Mouse (Mus musculus): Measurements from ENCODE around the gene Methig1. TPM values are rescaled to one million over a fixed set of nuclear protein-coding genes. Genes with fewer than 3 reads are reported as not detected.
"Not testable (repeated sequence)": the region's sequence is repeated elsewhere in the genome, so short reads cannot be mapped to it uniquely, and the experiment has no call there.

Gene Methig1
- total and polyA plus RNA-seq, 3 experiments: not detected

- TF ChIP-seq HCFC1 (IDR thresholded peaks at IDR 0.05; ENCODE audit: low read depth, low read length): 0 out of 2 replicates have a peak, but pooled peaks have one; percentile 30
- Histone ChIP-seq H3K4me1 (ENCODE audit: control insufficient read depth in 1 of 2, insufficient read depth in 2 of 2, low read length in 2 of 2) (peaks cover 33 to 40% of the 10 kb centered on the region in 2 experiments), H3K4me3 (ENCODE audit: control insufficient read depth in 1 of 2, insufficient read depth in 1 of 2, low read depth in 2 of 2, low read length in 2 of 2) (peak within 1 kb of the TSS; percentile 85 to 98), H3K36me3 (ENCODE audit: control insufficient read depth in 1 of 2, insufficient read depth in 2 of 2, low read length in 2 of 2) (peaks cover 8 to 36% of the 10 kb centered on the region in 2 experiments; a peak in 3 of 4 replicates), H3K79me2 (ENCODE audit: control insufficient read depth, insufficient read depth, low read length, poor library complexity) (peaks cover 54% of the 10 kb centered on the region), H3K9ac (ENCODE audit: control insufficient read depth, low read depth, low read length, poor library complexity, severe bottlenecking) (peak within 1 kb of the TSS; percentile 96), H3K27ac (ENCODE audit: control insufficient read depth, low read depth, low read length) (peak within 1 kb of the TSS; percentile 94)
- H3K27me3 ChIP-seq (ENCODE audit: control insufficient read depth in 1 of 2, insufficient read depth in 2 of 2, low read length in 2 of 2); DNase-seq (ENCODE audit: low read depth, low spot score); H3K9me3 ChIP-seq (replicated peaks; ENCODE audit: insufficient read depth, low read length): not testable (repeated sequence)
These were observed 68.8 kb downstream of the Methig1 start, which contains the start of gene Gm5475 for GRCm38 (mm10) chr15:100421758-100422197. Gene Gm5475, plus strand, starts transcription at chr15:100422147.

DNA sequence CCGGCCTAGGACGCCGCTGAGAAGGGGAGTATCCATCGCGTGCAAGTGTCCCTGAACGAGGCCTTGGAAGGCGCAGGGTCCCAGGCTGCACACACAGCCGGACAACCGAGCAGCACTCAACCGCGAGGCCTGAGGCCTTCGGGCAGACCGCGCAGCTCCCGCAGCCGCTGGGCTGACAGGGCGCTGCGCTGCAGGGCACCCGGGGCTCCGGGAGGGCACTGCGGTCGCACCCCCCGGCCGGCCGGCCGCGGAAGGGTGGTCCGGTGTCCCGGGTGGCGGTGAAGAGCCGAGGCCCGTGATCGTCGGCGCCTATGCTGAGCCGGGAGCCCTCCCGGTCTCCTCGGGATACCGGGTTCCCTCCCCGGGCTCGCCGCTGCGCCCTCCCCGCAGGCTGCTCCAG, 69.5 kb downstream of the Methig1 start:
- peak; percentile 84; the same call in 1 of the 2 replicates for TF ChIP-seq UBTF (IDR thresholded peaks at IDR 0.05; ENCODE audit: borderline replicate concordance, insufficient read depth, low read depth, low read length)
- TF ChIP-seq E2F4 (IDR thresholded peaks at IDR 0.05; ENCODE audit: borderline replicate concordance, low read depth, low read length): no peak
- TF ChIP-seq CHD1 (IDR thresholded peaks at IDR 0.05; ENCODE audit: low read depth, low read length): no peak
- Histone ChIP-seq H3K79me2 (ENCODE audit: control insufficient read depth, insufficient read depth, low read length, poor library complexity) (peaks cover 48% of the 10 kb centered on the region), H3K36me3 (ENCODE audit: control insufficient read depth in 1 of 2, insufficient read depth in 2 of 2, low read length in 2 of 2) (peaks cover 7 to 34% of the 10 kb centered on the region in 2 experiments; a peak in 3 of 4 replicates), H3K9me3 (replicated peaks; ENCODE audit: insufficient read depth, low read length) (no peaks in the 10 kb centered on the region), H3K27ac (ENCODE audit: control insufficient read depth, low read depth, low read length) (peak overlapping the region; percentile 44), H3K4me1 (ENCODE audit: control insufficient read depth in 1 of 2, insufficient read depth in 2 of 2, low read length in 2 of 2) (peaks cover 33 to 37% of the 10 kb centered on the region in 2 experiments), H3K9ac (ENCODE audit: control insufficient read depth, low read depth, low read length, poor library complexity, severe bottlenecking) (peak overlapping the region; percentile 96), H3K4me3 (ENCODE audit: control insufficient read depth in 1 of 2, insufficient read depth in 1 of 2, low read depth in 2 of 2, low read length in 2 of 2) (peak overlapping the region; percentile 85 to 98), H3K27me3 (ENCODE audit: control insufficient read depth in 1 of 2, insufficient read depth in 2 of 2, low read length in 2 of 2) (no peaks in the 10 kb centered on the region)
- peak; percentile 64 for DNase-seq (ENCODE audit: low read depth, low spot score)

DNA sequence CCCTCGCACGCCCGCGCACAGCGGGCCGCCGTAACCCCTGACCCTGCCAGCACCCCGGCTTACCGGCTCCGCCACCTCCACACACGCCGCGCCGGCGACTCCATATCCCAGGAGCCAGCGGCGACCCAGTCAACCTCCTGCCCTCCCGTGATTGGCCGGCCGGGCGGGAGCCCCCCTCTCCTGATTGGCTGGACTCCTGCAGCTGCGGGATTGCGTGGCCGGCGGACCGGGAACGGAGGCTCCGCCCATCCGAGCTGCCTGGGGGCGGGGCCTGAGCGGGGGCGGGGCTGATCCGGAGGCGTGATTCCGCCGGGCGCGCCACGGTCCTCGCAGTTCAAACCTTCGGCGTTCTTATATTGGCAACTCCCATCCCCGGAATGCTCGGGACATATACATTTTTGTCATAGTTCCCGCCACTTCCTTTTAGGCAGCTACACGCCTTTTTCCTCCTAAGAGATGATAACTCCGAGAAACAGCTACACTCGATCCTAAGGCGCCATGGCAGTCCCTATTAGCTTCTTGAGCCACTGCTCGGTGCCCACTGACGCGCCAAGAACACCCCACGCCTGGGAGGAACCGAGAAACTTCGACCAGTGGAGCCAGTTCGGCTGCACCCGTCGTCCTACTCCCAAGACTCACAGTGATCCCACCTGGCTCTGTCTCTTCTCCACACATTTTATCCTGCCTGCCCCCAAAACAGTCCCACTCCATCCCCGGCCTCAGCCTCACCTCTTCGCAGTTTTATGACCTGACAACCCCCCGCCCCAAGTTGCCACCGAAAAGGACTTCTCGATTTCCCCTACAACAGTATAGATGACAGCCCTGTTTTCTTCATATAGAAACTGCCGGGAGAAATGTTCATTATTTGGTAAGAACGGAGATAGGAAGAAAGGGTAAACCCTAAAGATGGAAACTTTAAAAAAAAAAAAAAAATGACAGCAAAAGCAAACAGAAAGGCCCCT, 70.2 kb downstream of the Methig1 start:
- peak; percentile 98 for DNase-seq (ENCODE audit: low read depth, low spot score)
- H3K79me2 ChIP-seq (ENCODE audit: control insufficient read depth, insufficient read depth, low read length, poor library complexity): peaks cover 42% of the 10 kb centered on the region
- peak overlapping the region; percentile 85 to 98 for H3K4me3 ChIP-seq (ENCODE audit: control insufficient read depth in 1 of 2, insufficient read depth in 1 of 2, low read depth in 2 of 2, low read length in 2 of 2)
- peaks cover 2 to 29% of the 10 kb centered on the region in 2 experiments; a peak in 2 of 4 replicates for H3K36me3 ChIP-seq (ENCODE audit: control insufficient read depth in 1 of 2, insufficient read depth in 2 of 2, low read length in 2 of 2)
- H3K27me3 ChIP-seq (ENCODE audit: control insufficient read depth in 1 of 2, insufficient read depth in 2 of 2, low read length in 2 of 2): no peaks in the 10 kb centered on the region
- peaks cover 27 to 31% of the 10 kb centered on the region in 2 experiments for H3K4me1 ChIP-seq (ENCODE audit: control insufficient read depth in 1 of 2, insufficient read depth in 2 of 2, low read length in 2 of 2)
- peak overlapping the region; percentile 96 for H3K9ac ChIP-seq (ENCODE audit: control insufficient read depth, low read depth, low read length, poor library complexity, severe bottlenecking)
- H3K9me3 ChIP-seq (replicated peaks; ENCODE audit: insufficient read depth, low read length): no peaks in the 10 kb centered on the region
- H3K27ac ChIP-seq (ENCODE audit: control insufficient read depth, low read depth, low read length): peak overlapping the region; percentile 44
- TF ChIP-seq NELFE (IDR thresholded peaks at IDR 0.05; ENCODE audit: low read depth, low read length): peak; percentile 97
- TF ChIP-seq JUND (IDR thresholded peaks at IDR 0.05; ENCODE audit: low read depth, low read length): no peak
- peak; percentile 85 for TF ChIP-seq MXI1 (IDR thresholded peaks at IDR 0.05; ENCODE audit: low read depth, low read length)
- TF ChIP-seq POLR2AphosphoS2 (IDR thresholded peaks at IDR 0.05; ENCODE audit: low read length): peak; percentile 86; the same call in 1 of the 2 replicates
- no peak for TF ChIP-seq UBTF (IDR thresholded peaks at IDR 0.05; ENCODE audit: borderline replicate concordance, insufficient read depth, low read depth, low read length)
- no peak for TF ChIP-seq RAD21 (IDR thresholded peaks at IDR 0.05; ENCODE audit: low read depth, low read length)
- TF ChIP-seq MYC (IDR thresholded peaks at IDR 0.05; ENCODE audit: low read depth, low read length): no peak
- peak; percentile 88 for TF ChIP-seq HCFC1 (IDR thresholded peaks at IDR 0.05; ENCODE audit: low read depth, low read length)
- no peak; the same call in 1 of the 2 replicates for TF ChIP-seq MAZ (IDR thresholded peaks at IDR 0.05; ENCODE audit: low read depth, low read length)
- no peak for TF ChIP-seq USF2 (IDR thresholded peaks at IDR 0.05; ENCODE audit: borderline replicate concordance in 1 of 2, insufficient read depth in 1 of 2, low read depth in 1 of 2, low read length in 2 of 2)
- TF ChIP-seq POLR2A (IDR thresholded peaks at IDR 0.05; ENCODE audit: control insufficient read depth in 1 of 2, insufficient read depth in 1 of 2, low read depth in 1 of 2, low read length in 2 of 2, poor library complexity in 1 of 2): peak; percentile 98 to 99
- no peak for TF ChIP-seq POLR2AphosphoS5 (IDR thresholded peaks at IDR 0.05; ENCODE audit: borderline replicate concordance, low read depth, low read length)
- TF ChIP-seq MAX (IDR thresholded peaks at IDR 0.05; ENCODE audit: low read length): peak; percentile 6; the same call in 1 of the 2 replicates
- TF ChIP-seq MEF2A (IDR thresholded peaks at IDR 0.05; ENCODE audit: extremely low read depth, insufficient replicate concordance, low read depth, low read length, poor library complexity, severe bottlenecking): peak; percentile 6; the same call in 1 of the 2 replicates
- TF ChIP-seq KAT2A (conservative IDR thresholded peaks at IDR 0.05; ENCODE audit: low read depth, low read length): no peak; the same call in 1 of the 2 replicates
- TF ChIP-seq TAL1 (IDR thresholded peaks at IDR 0.05; ENCODE audit: low read length): no peak
- TF ChIP-seq ZC3H11A (IDR thresholded peaks at IDR 0.05; ENCODE audit: low read depth, low read length): no peak
- TF ChIP-seq E2F4 (IDR thresholded peaks at IDR 0.05; ENCODE audit: borderline replicate concordance, low read depth, low read length): no peak
- no peak for TF ChIP-seq CTCF (IDR thresholded peaks at IDR 0.05 in 2 of 3, conservative IDR thresholded peaks at IDR 0.05 in 1 of 3; ENCODE audit: control insufficient read depth in 1 of 3, insufficient read depth in 1 of 3, low read depth in 2 of 3, low read length in 3 of 3, poor library complexity in 1 of 3, severe bottlenecking in 1 of 3)
- no peak for TF ChIP-seq ETS1 (IDR thresholded peaks at IDR 0.05; ENCODE audit: low read depth, low read length)
